Mouse (Mus musculus): ENCODE data around the gene Ppm1h. TPM values are rescaled to one million over a fixed set of nuclear protein-coding genes. Genes with fewer than 3 reads are reported as not detected.

Gene Ppm1h
- polyA plus RNA-seq, 1 experiment: 0.13 TPM

- H3K27me3 ChIP-seq (ENCODE audit: control insufficient read depth, insufficient read depth, insufficient read length): no peaks in the 10 kb centered on the region
- TF ChIP-seq E2F4 (IDR thresholded peaks at IDR 0.05; ENCODE audit: insufficient read depth): no peak
- no peak for TF ChIP-seq POLR2A (IDR thresholded peaks at IDR 0.05; ENCODE audit: insufficient read length, low read depth)
- TF ChIP-seq REST (IDR thresholded peaks at IDR 0.05; ENCODE audit: insufficient read depth, insufficient read length): no peak
- no peak for TF ChIP-seq SRF (IDR thresholded peaks at IDR 0.05; ENCODE audit: control insufficient read depth, insufficient read length, low read depth)
- no peak for TF ChIP-seq POLR2AphosphoS2 (IDR thresholded peaks at IDR 0.05; ENCODE audit: insufficient read length, low read depth)
Observed at GRCm38 (mm10) chr10:122716286-122716685, 37.7 kb downstream of the Ppm1h start.

DNA sequence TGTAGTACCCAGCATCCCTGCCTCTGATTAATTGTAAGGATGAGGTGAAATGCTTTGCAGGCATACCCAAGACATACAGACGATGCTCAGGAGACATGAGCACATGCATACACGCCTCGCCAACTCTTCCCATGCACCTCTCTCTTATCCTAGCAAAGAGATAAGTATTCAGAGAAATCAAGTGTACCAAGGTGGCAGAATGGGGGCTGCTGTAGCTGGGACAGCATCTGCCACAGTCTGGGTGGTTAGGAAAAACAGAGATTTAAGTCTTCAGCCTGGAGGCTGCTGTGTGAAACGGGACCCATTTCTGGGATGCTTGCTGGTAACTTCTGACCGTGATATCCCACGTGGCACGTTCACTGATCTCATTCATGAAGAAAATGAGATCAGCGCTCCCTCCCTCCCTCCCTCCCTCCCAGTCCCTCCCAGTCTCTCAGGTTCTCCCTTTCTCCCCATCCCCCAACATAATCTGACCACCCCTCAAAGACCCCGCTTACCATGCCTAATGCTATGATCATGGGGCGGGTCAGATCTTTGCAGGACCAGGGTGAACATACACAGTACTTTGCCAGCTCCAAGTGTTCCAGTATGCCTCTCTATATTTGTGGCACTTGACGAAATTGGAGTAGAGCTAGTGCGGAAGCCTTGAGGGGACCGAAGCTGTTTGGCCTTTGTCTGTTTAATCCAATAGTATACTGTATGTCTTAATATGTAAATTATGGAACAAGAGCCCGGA, 38.3 kb downstream of the Ppm1h start:
- no peaks in the 10 kb centered on the region for H3K79me2 ChIP-seq (ENCODE audit: control insufficient read depth, insufficient read depth)
- H3K4me3 ChIP-seq: no peak overlapping the region
- H3K27me3 ChIP-seq (ENCODE audit: control insufficient read depth, insufficient read depth, insufficient read length): no peaks in the 10 kb centered on the region
- no peak overlapping the region for H3ac ChIP-seq (ENCODE audit: control insufficient read depth, insufficient read length)
- no peak for TF ChIP-seq USF1 (IDR thresholded peaks at IDR 0.05; ENCODE audit: low read depth)
- TF ChIP-seq TCF3 (IDR thresholded peaks at IDR 0.05; ENCODE audit: insufficient read length, low read depth): no peak
- TF ChIP-seq SRF (IDR thresholded peaks at IDR 0.05; ENCODE audit: control insufficient read depth, insufficient read length, low read depth): no peak
- no peak for TF ChIP-seq POLR2A (IDR thresholded peaks at IDR 0.05; ENCODE audit: insufficient read length, low read depth)
- no peak for TF ChIP-seq CEBPB (IDR thresholded peaks at IDR 0.05; ENCODE audit: insufficient read depth, poor library complexity, severe bottlenecking)
- TF ChIP-seq POLR2AphosphoS2 (IDR thresholded peaks at IDR 0.05; ENCODE audit: insufficient read length, low read depth): no peak
- TF ChIP-seq E2F4 (IDR thresholded peaks at IDR 0.05; ENCODE audit: insufficient read depth): no peak
- TF ChIP-seq REST (IDR thresholded peaks at IDR 0.05; ENCODE audit: insufficient read depth, insufficient read length): no peak
- no peak for TF ChIP-seq TCF12 (IDR thresholded peaks at IDR 0.05; ENCODE audit: insufficient read depth, poor library complexity, severe bottlenecking)
- TF ChIP-seq MYOG (IDR thresholded peaks at IDR 0.05; ENCODE audit: control insufficient read depth in 1 of 3, insufficient read depth in 1 of 3, insufficient read length in 2 of 3, low read depth in 2 of 3): no peak
- TF ChIP-seq MYOD1 (IDR thresholded peaks at IDR 0.05; ENCODE audit: control insufficient read depth in 1 of 3, insufficient read length in 2 of 3, low read depth in 2 of 3): no peak
- TF ChIP-seq MAX (IDR thresholded peaks at IDR 0.05; ENCODE audit: low read depth): no peak
- H3K36me3 ChIP-seq (ENCODE audit: control insufficient read depth, insufficient read depth): no peaks in the 10 kb centered on the region
- no peak overlapping the region for H3K4me2 ChIP-seq (ENCODE audit: low read depth)

More at GRCm38 (mm10) chr10:122716286-122716685, 37.7 kb downstream of the Ppm1h start:
- Histone ChIP-seq H3K4me3 (no peak overlapping the region), H3K36me3 (ENCODE audit: control insufficient read depth, insufficient read depth) (no peaks in the 10 kb centered on the region), H3ac (ENCODE audit: control insufficient read depth, insufficient read length) (no peak overlapping the region), H3K4me2 (ENCODE audit: low read depth) (no peak overlapping the region), H3K79me2 (ENCODE audit: control insufficient read depth, insufficient read depth) (no peaks in the 10 kb centered on the region)

GRCm38 (mm10) chr10:122717754-122718415, 39.3 kb downstream of the Ppm1h start:
- no peak overlapping the region for H3K4me3 ChIP-seq
- no peaks in the 10 kb centered on the region for H3K79me2 ChIP-seq (ENCODE audit: control insufficient read depth, insufficient read depth)
- no peak for TF ChIP-seq CEBPB (IDR thresholded peaks at IDR 0.05; ENCODE audit: insufficient read depth, poor library complexity, severe bottlenecking)
- no peak for TF ChIP-seq TCF3 (IDR thresholded peaks at IDR 0.05; ENCODE audit: insufficient read length, low read depth)
- no peak for TF ChIP-seq MYOD1 (IDR thresholded peaks at IDR 0.05; ENCODE audit: control insufficient read depth in 1 of 3, insufficient read length in 2 of 3, low read depth in 2 of 3)
- no peak for TF ChIP-seq POLR2A (IDR thresholded peaks at IDR 0.05; ENCODE audit: insufficient read length, low read depth)
- TF ChIP-seq MYOG (IDR thresholded peaks at IDR 0.05; ENCODE audit: control insufficient read depth in 1 of 3, insufficient read depth in 1 of 3, insufficient read length in 2 of 3, low read depth in 2 of 3): no peak
- no peak for TF ChIP-seq USF1 (IDR thresholded peaks at IDR 0.05; ENCODE audit: low read depth)
- TF ChIP-seq POLR2AphosphoS2 (IDR thresholded peaks at IDR 0.05; ENCODE audit: insufficient read length, low read depth): no peak
- no peak for TF ChIP-seq MAX (IDR thresholded peaks at IDR 0.05; ENCODE audit: low read depth)
- TF ChIP-seq SRF (IDR thresholded peaks at IDR 0.05; ENCODE audit: control insufficient read depth, insufficient read length, low read depth): no peak
- no peak for TF ChIP-seq TCF12 (IDR thresholded peaks at IDR 0.05; ENCODE audit: insufficient read depth, poor library complexity, severe bottlenecking)
- TF ChIP-seq E2F4 (IDR thresholded peaks at IDR 0.05; ENCODE audit: insufficient read depth): no peak
- no peak for TF ChIP-seq REST (IDR thresholded peaks at IDR 0.05; ENCODE audit: insufficient read depth, insufficient read length)
- H3ac ChIP-seq (ENCODE audit: control insufficient read depth, insufficient read length): no peak overlapping the region
- H3K36me3 ChIP-seq (ENCODE audit: control insufficient read depth, insufficient read depth): no peaks in the 10 kb centered on the region
- H3K4me2 ChIP-seq (ENCODE audit: low read depth): no peak overlapping the region
- H3K27me3 ChIP-seq (ENCODE audit: control insufficient read depth, insufficient read depth, insufficient read length): no peaks in the 10 kb centered on the region

DNA sequence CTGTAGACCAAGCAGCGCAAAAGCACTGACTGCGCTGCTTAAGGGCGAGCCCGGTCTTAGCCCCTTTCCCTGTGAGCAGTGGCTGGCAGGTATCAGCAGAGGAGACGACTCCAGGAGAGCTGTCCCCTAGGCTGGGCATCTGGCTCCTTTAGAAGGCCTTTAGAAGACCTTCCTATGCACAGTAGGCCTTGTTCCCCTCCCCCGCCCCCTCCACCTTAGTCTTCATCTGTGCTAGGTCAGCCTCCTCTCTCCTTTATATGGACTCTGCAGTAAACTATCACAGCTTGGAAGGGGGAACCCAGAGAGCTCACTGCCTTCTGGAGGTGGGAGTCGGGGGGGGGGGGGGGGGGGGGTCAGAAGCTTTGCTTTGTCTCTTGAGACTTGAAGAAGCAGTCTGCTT, 40.4 kb downstream of the Ppm1h start:
- no peak overlapping the region for H3K4me3 ChIP-seq
- TF ChIP-seq TCF3 (IDR thresholded peaks at IDR 0.05; ENCODE audit: insufficient read length, low read depth) (no peak), SRF (IDR thresholded peaks at IDR 0.05; ENCODE audit: control insufficient read depth, insufficient read length, low read depth) (no peak), MAX (IDR thresholded peaks at IDR 0.05; ENCODE audit: low read depth) (no peak), MYOD1 (IDR thresholded peaks at IDR 0.05; ENCODE audit: control insufficient read depth in 1 of 3, insufficient read length in 2 of 3, low read depth in 2 of 3) (no peak), E2F4 (IDR thresholded peaks at IDR 0.05; ENCODE audit: insufficient read depth) (no peak), MYOG (IDR thresholded peaks at IDR 0.05; ENCODE audit: control insufficient read depth in 1 of 3, insufficient read depth in 1 of 3, insufficient read length in 2 of 3, low read depth in 2 of 3) (no peak), REST (IDR thresholded peaks at IDR 0.05; ENCODE audit: insufficient read depth, insufficient read length) (no peak)
- no peaks in the 10 kb centered on the region for H3K36me3 ChIP-seq (ENCODE audit: control insufficient read depth, insufficient read depth)
- no peak overlapping the region for H3ac ChIP-seq (ENCODE audit: control insufficient read depth, insufficient read length)
- H3K27me3 ChIP-seq (ENCODE audit: control insufficient read depth, insufficient read depth, insufficient read length): no peaks in the 10 kb centered on the region
- H3K4me2 ChIP-seq (ENCODE audit: low read depth): no peak overlapping the region
- H3K79me2 ChIP-seq (ENCODE audit: control insufficient read depth, insufficient read depth): no peaks in the 10 kb centered on the region

Data from myocyte (in vitro differentiated cells).